9 mouse cellular contexts compared by ENCODE assay signal in the genomic region with DNA sequence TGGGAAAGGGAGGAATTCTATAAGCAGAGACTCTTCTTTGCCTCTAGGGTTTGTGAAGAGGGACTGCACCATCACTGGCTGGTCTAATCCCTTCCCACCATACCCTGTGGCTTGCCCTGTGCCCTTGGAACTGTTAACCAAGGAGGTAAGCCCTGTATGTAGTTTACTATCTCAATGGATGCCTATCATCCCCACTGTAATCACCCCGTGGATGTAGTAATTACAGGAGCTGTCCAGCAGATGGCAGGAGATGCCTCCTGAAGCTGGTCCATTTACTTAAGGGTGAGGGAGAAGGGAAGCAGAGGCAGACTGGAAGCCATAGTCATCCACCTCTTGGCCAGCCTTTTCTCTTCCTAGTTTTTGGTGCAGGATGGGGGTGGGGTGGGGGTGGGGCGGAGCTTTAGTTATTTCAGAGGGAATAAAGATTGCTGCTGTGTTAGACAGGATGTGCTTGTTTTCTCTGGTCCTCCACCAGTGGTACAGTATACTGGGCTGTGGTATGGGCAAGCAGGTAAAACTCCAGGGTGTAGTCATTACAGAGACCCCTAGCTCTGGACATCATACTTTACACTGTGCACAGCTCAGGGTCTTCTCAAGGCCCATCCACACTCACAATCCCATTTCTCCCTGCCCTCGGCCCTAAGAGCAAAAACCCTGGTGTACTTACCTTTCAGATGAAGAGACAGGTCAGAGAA. TPM values are rescaled to one million over a fixed set of nuclear protein-coding genes. Genes with fewer than 3 reads are reported as not detected.
DNase-seq lines count a peak whose midpoint lies in the region; ATAC-seq and TF ChIP-seq lines count a peak whose summit lies in the region.
"Had no signal": no experiment of that assay in that cellular context is flagged by ENCODE, and none has a peak within 500 bp of the region (broad histone marks: within the 10 kb centered on the region; RNA-seq: fewer than 3 reads in every experiment).

No protein-coding gene starts in this region.

- intact Hi-C loops in gastrocnemius, postnatal 14 days (cut with DNase I; ENCODE audit: low total_unique reads) = no loop called here

- no peak overlapping the region for H3K4me2 ChIP-seq in intestine, postnatal 0 days (replicated peaks; ENCODE audit: low read depth)

- no peak for ATAC-seq in intestine, postnatal 0 days

- TF ChIP-seq CTCF in kidney, adult 2 months (conservative IDR thresholded peaks at IDR 0.05; ENCODE audit: insufficient read depth, insufficient read length, low read depth, low read length) = peak; percentile 77
- TF ChIP-seq CTCF in intestine, postnatal 0 days (IDR thresholded peaks at IDR 0.05; ENCODE audit: low read depth) = peak; percentile 84

- H3K36me3 ChIP-seq in kidney, adult 2 months (ENCODE audit: control insufficient read depth, insufficient read depth, low read length) = no peaks in the 10 kb centered on the region
- H3K36me3 ChIP-seq in intestine, postnatal 0 days (ENCODE audit: control insufficient read depth, insufficient read depth) = no peaks in the 10 kb centered on the region

- H3K4me1 ChIP-seq in kidney, adult 2 months (ENCODE audit: control insufficient read depth, insufficient read depth, low read length) = no peaks in the 10 kb centered on the region
- no peaks in the 10 kb centered on the region for H3K4me1 ChIP-seq in intestine, postnatal 0 days (replicated peaks; ENCODE audit: control insufficient read depth, insufficient read depth, low read length)

- DNase-seq in kidney, adult 2 months = peak; percentile 54
- no peak for DNase-seq in kidney, adult 11 months
- DNase-seq in ZHBTc4 (ENCODE audit: low read depth, low spot score) = peak; percentile 79
- peak; percentile 65 for DNase-seq in embryo, embryonic 11 days
- peak; percentile 34 to 38 for DNase-seq in lung, adult 18-20 months
- DNase-seq in retina, postnatal 1 day = peak; percentile 74
- DNase-seq in gastrocnemius, postnatal 14 days = no peak

- no peak overlapping the region for H3K9ac ChIP-seq in intestine, postnatal 0 days (ENCODE audit: low read depth, low read length)

- WGBS in kidney, adult 2 months = 41% methylated on average over 3 of the region's 3 CpGs
- 51% methylated on average over 3 of the region's 3 CpGs for WGBS in intestine, postnatal 0 days

- no peak overlapping the region for H3K27ac ChIP-seq in kidney, adult 2 months (ENCODE audit: insufficient read depth, low read depth, low read length)
- no peak overlapping the region for H3K27ac ChIP-seq in intestine, postnatal 0 days (ENCODE audit: low read depth, low read length)

- no peak overlapping the region for H3K4me3 ChIP-seq in kidney, adult 2 months (ENCODE audit: insufficient read depth, low read depth, low read length)
- H3K4me3 ChIP-seq in intestine, postnatal 0 days (ENCODE audit: low read depth, low read length) = no peak overlapping the region

- no peaks in the 10 kb centered on the region for H3K27me3 ChIP-seq in kidney, adult 2 months (replicated peaks; ENCODE audit: control insufficient read depth, insufficient read depth, low read length)
- H3K27me3 ChIP-seq in intestine, postnatal 0 days (replicated peaks; ENCODE audit: control insufficient read depth, insufficient read depth, low read length) = no peaks in the 10 kb centered on the region

- H3K9me3 ChIP-seq in intestine, postnatal 0 days (ENCODE audit: control insufficient read depth) = no peaks in the 10 kb centered on the region

- TF ChIP-seq POLR2A in kidney, adult 2 months (IDR thresholded peaks at IDR 0.05; ENCODE audit: low read depth, low read length) = no peak

RNA-seq across cellular contexts. Expression of a gene that starts 3.7 kb away (rescaled TPM):
- polyA plus RNA-seq in kidney, adult 2 months (2012; rRNA removed) = 0.36 and 0.61 TPM in 2 replicates
- polyA plus RNA-seq in intestine, postnatal 0 days (2015; fragmentation: Nextera tagmentation; extraction: Ambion mirVana) = 0.17 TPM in 1 of 2 replicates, not detected in the other
- not detected for total RNA-seq in gastrocnemius, postnatal 14 days (2021)
- polyA plus RNA-seq: limb, embryonic 14.5 days had no signal

RNA-seq across cellular contexts. Expression of a gene that starts 43.6 kb away (rescaled TPM):
- 1,148 and 1,467 TPM in 2 replicates for polyA plus RNA-seq in kidney, adult 2 months (2012; rRNA removed)
- polyA plus RNA-seq in intestine, postnatal 0 days (2015; fragmentation: Nextera tagmentation; extraction: Ambion mirVana) = 19.0 and 20.4 TPM in 2 replicates
- 100 to 1,000 TPM; 175 to 307 TPM for total RNA-seq in gastrocnemius, postnatal 14 days (2021)

Comparison
In these comparisons a context has a peak if more than half of its experiments do, and no peak if none do; other contexts are left out.
1. DNase-seq: peak in kidney, adult 2 months (single experiment), ZHBTc4 (single experiment), embryo, embryonic 11 days (single experiment), lung, adult 18-20 months (2 of 2) and retina, postnatal 1 day (single experiment); none in kidney, adult 11 months (single experiment) and gastrocnemius, postnatal 14 days (single experiment).
2. RNA of a gene that starts 43.6 kb away (polyA plus RNA-seq): 1,148 to 1,467 TPM in kidney, adult 2 months; 19.0 to 20.4 TPM in intestine, postnatal 0 days; every median in the first group is over 10 times any median in the second.